Mouse (Mus musculus) lung, embryonic 16.5 days (tissue): ENCODE results near the gene Itgb3bp. TPM values are rescaled to one million over a fixed set of nuclear protein-coding genes. Genes with fewer than 3 reads are reported as not detected.
A peak's percentile ranks its signal among the peaks of the same experiment; 100 is the strongest.

Experiments used
- ATAC-seq: fragments of 200-750 bp; cut with Nextera tagmentation; 2 replicates; pipeline ENCODE4 v1.8.0; 2017; ENCODE audit warnings: low read depth, mild to moderate bottlenecking, moderate library complexity
- H3K27ac ChIP-seq: fragments of 300-500 bp; sonication (generic); 2 replicates; pipeline ENCODE4 v1.5.1; 2014; ENCODE audit warnings: mild to moderate bottlenecking, control low read depth, low read length
- H3K27me3 ChIP-seq: fragments of 300-500 bp; sonication (generic); 2 replicates; pipeline ENCODE4 v1.6.1; 2014; ENCODE audit warnings: low read depth, low read length, mixed read lengths; ENCODE audit not compliant: control insufficient read depth, insufficient read depth
- H3K36me3 ChIP-seq: fragments of 300-500 bp; sonication (generic); 2 replicates; pipeline ENCODE4 v1.6.1; 2014; ENCODE audit warnings: low read length; ENCODE audit not compliant: control insufficient read depth, insufficient read depth
- H3K4me1 ChIP-seq: fragments of 300-500 bp; sonication (generic); replicated peaks from 2 replicates; pipeline ENCODE4 v1.6.1; 2014; ENCODE audit warnings: low read length, mixed read lengths; ENCODE audit not compliant: control insufficient read depth, insufficient read depth
- H3K4me2 ChIP-seq: fragments of 300-500 bp; sonication (generic); 2 replicates; pipeline ENCODE4 v1.6.1; 2014; ENCODE audit warnings: low read depth, low read length, control low read depth
- H3K4me3 ChIP-seq: fragments of 300-500 bp; sonication (generic); 2 replicates; pipeline ENCODE4 v1.5.1; 2014; ENCODE audit warnings: mild to moderate bottlenecking, low read length, control low read depth
- H3K9ac ChIP-seq: fragments of 300-500 bp; sonication (generic); 2 replicates; pipeline ENCODE4 v1.6.1; 2014; ENCODE audit warnings: low read length, control low read depth
- H3K9me3 ChIP-seq: fragments of 300-500 bp; sonication (generic); 2 replicates; pipeline ENCODE4 v1.6.1; 2016; ENCODE audit warnings: low read length; ENCODE audit not compliant: control insufficient read depth
- WGBS: fragments of 180-500 bp; shearing (Covaris S2); extraction: QIAGEN DNeasy Blood & Tissue Kit; methylation state at CpG from one replicate; pipeline ENCODE4 v1.1.7; 2014; 5-methylcytosine and 5-hydroxymethylcytosine counted together
- polyA plus RNA-seq: library from polyadenylated mRNA; unstranded; fragments of >200 nt; fragmentation: Nextera tagmentation; extraction: Ambion mirVana; gene quantifications from 2 replicates; pipeline ENCODE4 v1.2.1, GENCODE M21; 2015

Gene Itgb3bp
- polyA plus RNA-seq, 1 experiment from 2014 or later: 44.9 TPM

- peak overlapping the region; percentile 77 for H3K4me2 ChIP-seq
- peak; percentile 62; the same call in 1 of the 2 replicates for ATAC-seq
- no peaks in the 10 kb centered on the region for H3K9me3 ChIP-seq
- H3K27ac ChIP-seq: peak overlapping the region; percentile 72
- H3K27me3 ChIP-seq: no peaks in the 10 kb centered on the region
- peak overlapping the region; percentile 81 for H3K4me3 ChIP-seq
- no peaks in the 10 kb centered on the region for H3K36me3 ChIP-seq
- H3K4me1 ChIP-seq: peaks cover 3% of the 10 kb centered on the region
- peak overlapping the region; percentile 92 for H3K9ac ChIP-seq
- WGBS: 23% methylated on average over 25 of the region's 25 CpGs
Observed at GRCm38 (mm10) chr4:99715783-99716416, 213.7 kb downstream of the Itgb3bp start.

Other genes with a start within 250 kb of the Itgb3bp start
- gene Alg6, start 214.1 kb downstream of the Itgb3bp start, polyA plus RNA-seq: 20.1 and 21.2 TPM in 2 replicates
- gene Efcab7, start 100.6 kb downstream of the Itgb3bp start, polyA plus RNA-seq: 21.4 and 22.7 TPM in 2 replicates
- 90.6 and 101 TPM in 2 replicates for gene Pgm1, start 399 bp downstream of the Itgb3bp start, polyA plus RNA-seq
- gene Ror1, start 166.0 kb upstream of the Itgb3bp start, polyA plus RNA-seq: 11.7 and 13.0 TPM in 2 replicates